Mouse (Mus musculus) MEL (cell line): Measurements from ENCODE around the gene Chrng.

Experiments
- BHLHE40 ChIP-seq: IDR thresholded peaks from 2 replicates; pipeline ENCODE4 v1.6.1; 2012; ENCODE audit warnings: low read depth, mild to moderate bottlenecking, inconsistent platforms, low read length, improper control_type of control experiment, borderline replicate concordance
- CTCF ChIP-seq, 3 experiments: IDR thresholded peaks in 2 of 3; conservative IDR thresholded peaks in 1 of 3; 2 replicates each; pipeline ENCODE4 v1.5.1; 2011 to 2012; ENCODE audit warnings: low read length in 3 of 3, low read depth in 2 of 3, mild to moderate bottlenecking in 2 of 3, improper control_type of control experiment in 1 of 3, inconsistent platforms in 1 of 3, mixed read lengths in 1 of 3, moderate library complexity in 1 of 3; ENCODE audit not compliant: control insufficient read depth in 1 of 3, insufficient read depth in 1 of 3, poor library complexity in 1 of 3, severe bottlenecking in 1 of 3
- E2F4 ChIP-seq: IDR thresholded peaks from 2 replicates; pipeline ENCODE4 v1.6.1; 2011; ENCODE audit warnings: low read depth, low read length, improper control_type of control experiment, borderline replicate concordance
- KAT2A ChIP-seq: conservative IDR thresholded peaks from 2 replicates; pipeline ENCODE4 v1.6.1; 2012; ENCODE audit warnings: low read depth, low read length, improper control_type of control experiment, inconsistent platforms
- MYC ChIP-seq: IDR thresholded peaks from 2 replicates; pipeline ENCODE4 v1.6.1; 2011; ENCODE audit warnings: low read depth, mild to moderate bottlenecking, low read length, improper control_type of control experiment, moderate library complexity
- POLR2A ChIP-seq, 2 experiments: IDR thresholded peaks; 2 replicates each; pipeline ENCODE4 v1.6.1; 2011 to 2012; ENCODE audit warnings: low read length in 2 of 2, mild to moderate bottlenecking in 2 of 2, control low read depth in 1 of 2, improper control_type of control experiment in 1 of 2, low read depth in 1 of 2, moderate library complexity in 1 of 2; ENCODE audit not compliant: control insufficient read depth in 1 of 2, insufficient read depth in 1 of 2, poor library complexity in 1 of 2
- RAD21 ChIP-seq: IDR thresholded peaks from 2 replicates; pipeline ENCODE4 v1.6.1; 2011; ENCODE audit warnings: mild to moderate bottlenecking, low read depth, low read length, improper control_type of control experiment
- TAL1 ChIP-seq: IDR thresholded peaks from 2 replicates; pipeline ENCODE4 v1.6.1; 2012; ENCODE audit warnings: mild to moderate bottlenecking, inconsistent platforms, low read length, moderate library complexity, mixed read lengths
- TCF12 ChIP-seq: IDR thresholded peaks from 2 replicates; pipeline ENCODE4 v1.6.1; 2014; ENCODE audit warnings: low read depth, mild to moderate bottlenecking, inconsistent platforms, low read length, improper control_type of control experiment, moderate library complexity
- ZC3H11A ChIP-seq: IDR thresholded peaks from 2 replicates; pipeline ENCODE4 v1.6.1; 2012; ENCODE audit warnings: low read depth, mild to moderate bottlenecking, inconsistent platforms, low read length, improper control_type of control experiment

GRCm38 (mm10) chr1:87183013-87183412 lies 21.4 kb upstream of the Chrng start, which contains the start of gene Prss56:
- TF ChIP-seq RAD21 (no peak), MYC (no peak), E2F4 (no peak), CTCF (IDR thresholded peaks at IDR 0.05 in 2 of 3, conservative IDR thresholded peaks at IDR 0.05 in 1 of 3; ENCODE audit: control insufficient read depth in 1 of 3, insufficient read depth in 1 of 3, low read depth in 2 of 3, low read length in 3 of 3, poor library complexity in 1 of 3, severe bottlenecking in 1 of 3) (no peak), TAL1 (no peak), POLR2A (IDR thresholded peaks at IDR 0.05; ENCODE audit: control insufficient read depth in 1 of 2, insufficient read depth in 1 of 2, low read depth in 1 of 2, low read length in 2 of 2, poor library complexity in 1 of 2) (no peak), BHLHE40 (no peak), TCF12 (no peak), ZC3H11A (no peak), KAT2A (no peak)
